Mouse (Mus musculus) CD4-positive helper T cell, adult 2 months (primary cell): ENCODE results near the gene Tesk1.
A peak's percentile ranks its signal among the peaks of the same experiment; 100 is the strongest.

Experiments
- DNase-seq: peaks from one replicate; pipeline ENCODE4 v3.0.0-alpha.2; 2012; ENCODE audit warnings: low read depth, missing footprints, low spot score

Gene Tesk1

DNA sequence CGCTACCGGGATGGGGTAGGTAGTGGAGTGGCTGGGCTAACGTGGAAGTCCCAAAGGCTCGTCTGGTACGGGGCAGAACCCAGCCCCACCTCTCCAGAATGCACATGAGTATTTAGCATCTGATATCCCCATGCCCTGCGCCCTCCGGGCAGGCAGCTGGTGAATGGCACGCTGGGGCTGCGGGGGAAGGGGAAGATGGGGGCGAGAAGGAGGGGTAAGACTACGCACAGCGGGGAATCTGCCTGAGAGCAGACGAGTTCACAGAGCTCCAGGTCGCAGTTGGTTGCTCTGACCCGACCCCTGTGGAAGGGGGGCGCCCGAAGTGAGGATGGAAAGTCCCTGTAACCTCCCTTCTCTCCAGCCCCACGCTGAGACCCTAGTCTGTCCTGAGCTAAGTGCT is 11.7 kb downstream of the Tesk1 start:
- DNase-seq, result no peak

DNA sequence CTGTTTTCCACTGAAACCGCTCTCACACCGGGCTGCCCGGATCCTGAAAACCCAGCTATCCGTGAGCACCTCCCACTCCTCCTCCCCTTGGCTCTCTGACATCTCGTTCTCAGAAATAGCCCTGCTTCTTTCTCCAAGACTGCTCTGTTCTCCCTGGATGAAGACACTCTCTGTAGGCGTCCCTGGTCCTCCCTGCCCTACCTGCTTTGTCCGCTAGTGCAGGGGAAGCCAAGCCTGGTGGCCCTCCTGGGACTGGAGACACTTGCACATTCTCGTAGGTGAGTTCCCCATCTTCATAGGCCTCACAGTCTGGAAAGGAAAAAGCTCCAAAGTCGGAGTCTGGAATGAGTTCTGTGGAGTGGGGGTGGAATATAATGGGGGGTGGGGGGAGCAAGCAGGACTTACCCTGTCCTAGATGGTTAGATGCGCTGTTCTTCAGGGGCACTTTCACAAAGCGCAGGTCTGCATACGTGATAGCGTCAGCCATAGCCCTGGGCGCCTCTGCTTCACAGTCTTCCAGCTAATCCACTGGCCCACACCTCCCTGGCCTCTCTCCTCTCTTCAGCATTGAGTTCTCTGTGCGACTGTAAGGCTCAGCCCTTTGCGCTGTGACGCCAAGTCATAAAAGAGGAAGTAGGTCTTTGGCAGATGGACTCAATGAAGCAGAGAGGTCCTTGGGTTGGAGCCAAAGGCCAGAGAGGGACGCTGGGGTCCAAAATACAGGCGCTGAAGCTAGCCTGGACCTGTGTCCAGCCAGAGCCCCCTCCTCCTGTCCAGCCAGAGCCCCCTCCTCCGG is 12.5 kb downstream of the Tesk1 start, which contains the start of gene Cd72:
TSS of gene Cd72 (minus strand) at position 588 of the 796 bp plus-strand sequence.
- DNase-seq, result peak; percentile 17

DNA sequence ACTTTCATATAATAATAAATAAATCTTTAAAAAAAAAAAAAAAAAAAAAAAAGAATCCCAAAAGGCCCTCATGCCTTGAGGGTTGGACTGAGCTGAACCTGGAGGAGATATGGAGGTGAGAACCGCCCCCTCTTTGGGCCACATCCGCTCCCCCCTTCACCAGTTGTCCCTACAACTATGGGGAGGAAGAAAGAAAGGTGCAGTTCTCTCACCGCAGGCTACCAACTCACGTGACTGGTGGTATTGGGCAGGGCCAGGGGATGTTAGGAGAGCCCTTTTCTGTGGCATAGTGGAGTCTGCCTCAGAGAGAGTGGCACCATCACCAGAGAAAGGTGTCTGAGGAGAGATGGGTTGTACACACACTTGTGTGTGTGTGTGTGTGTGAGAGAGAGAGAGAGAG is 14.7 kb downstream of the Tesk1 start:
- DNase-seq, result peak; percentile 86

DNA sequence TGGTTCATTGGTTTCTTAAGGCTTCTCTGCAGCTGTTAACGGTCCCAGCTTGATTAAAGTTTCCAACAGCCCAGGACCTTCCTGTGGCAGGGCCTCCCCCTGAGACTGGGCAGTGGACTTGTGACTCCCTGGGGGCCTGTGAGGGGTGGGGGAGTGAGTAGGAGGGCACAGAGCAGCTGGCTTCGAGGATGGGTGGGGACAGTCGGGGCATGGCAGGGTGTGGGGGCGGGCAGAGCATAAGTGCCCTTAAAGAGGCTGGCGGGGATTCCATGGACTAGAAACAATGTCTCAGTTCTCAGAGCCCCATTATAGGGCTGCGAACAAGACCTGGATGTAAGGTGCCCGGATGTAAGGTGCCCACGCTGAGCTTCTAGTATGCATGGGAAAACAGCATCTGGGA is 15.4 kb downstream of the Tesk1 start:
- DNase-seq, result peak; percentile 36

DNA sequence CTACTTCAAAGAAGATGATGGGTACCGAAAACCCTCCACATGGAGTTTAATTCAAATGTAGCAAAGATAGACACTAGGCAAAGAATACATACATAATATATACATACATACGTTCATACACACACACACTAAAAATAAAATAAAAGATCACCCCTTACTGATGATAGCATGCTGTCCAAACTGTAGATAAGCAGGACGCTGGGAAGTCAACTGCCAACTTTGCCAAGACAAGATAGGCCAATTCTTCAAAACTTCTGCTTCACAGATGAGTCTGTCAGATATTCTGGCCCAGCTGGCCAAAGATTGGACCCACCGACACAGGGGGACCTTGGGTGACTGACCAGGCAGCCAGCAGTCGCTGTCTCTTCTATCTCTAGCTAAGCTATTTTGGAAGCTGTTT is 21.4 kb downstream of the Tesk1 start:
- no peak for DNase-seq

DNA sequence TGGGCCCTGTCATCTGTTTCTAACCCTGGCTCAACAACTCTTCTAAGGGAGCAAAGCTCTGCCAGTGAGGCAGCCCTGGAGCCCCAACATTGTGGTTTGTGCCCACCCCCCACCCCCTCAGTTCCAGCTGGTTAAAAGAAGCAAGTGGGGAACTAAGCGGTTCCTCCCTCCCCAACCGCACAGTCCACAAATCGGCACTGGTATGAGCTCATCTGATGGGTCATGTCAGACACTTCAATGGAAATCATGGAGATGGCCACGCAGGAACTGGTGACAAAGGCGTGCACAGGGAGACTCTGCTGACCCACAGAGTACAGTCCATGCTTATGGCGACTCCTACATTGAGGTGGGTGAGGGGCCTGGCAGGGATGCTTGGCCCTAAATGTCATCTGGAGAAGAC is 24.2 kb downstream of the Tesk1 start:
- DNase-seq, result no peak

DNA sequence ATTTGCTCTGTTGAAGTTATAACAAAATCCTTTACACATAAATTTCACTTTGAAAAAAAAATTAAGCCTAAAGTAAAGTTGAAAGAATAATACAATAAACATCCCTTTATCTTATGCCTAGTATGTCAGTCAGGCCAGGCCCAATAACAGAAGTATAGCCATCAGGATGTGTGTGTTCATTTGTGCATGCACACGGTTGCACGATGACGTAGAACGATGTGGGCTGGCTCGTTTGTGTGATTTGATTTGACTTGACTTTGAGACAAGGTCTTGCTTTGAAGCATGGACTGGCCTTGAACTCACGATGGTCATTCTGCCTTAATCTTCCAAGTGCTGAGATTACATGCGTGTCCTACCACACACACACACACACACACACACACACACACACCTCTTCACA is 25.1 kb downstream of the Tesk1 start:
- DNase-seq, result no peak

DNA sequence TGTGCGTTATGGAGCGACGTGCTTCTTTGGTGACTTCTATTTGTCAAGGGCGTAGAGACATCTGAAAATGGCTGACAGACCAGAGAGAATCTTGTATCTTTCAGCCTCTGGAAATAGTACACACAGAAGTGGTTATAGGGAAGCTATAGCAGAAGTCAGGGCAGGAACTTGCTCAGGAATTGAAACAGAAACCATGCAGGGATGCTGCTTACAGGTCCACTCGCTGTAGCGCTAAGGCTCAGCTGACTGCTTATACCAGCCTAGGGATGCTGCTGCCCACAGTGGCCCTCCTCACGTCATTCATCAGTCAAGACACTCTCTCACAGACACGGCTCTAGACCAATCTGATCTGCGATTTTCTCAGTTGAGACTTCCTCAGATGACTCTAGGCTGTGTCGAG is 28.6 kb downstream of the Tesk1 start:
- no peak for DNase-seq

DNA sequence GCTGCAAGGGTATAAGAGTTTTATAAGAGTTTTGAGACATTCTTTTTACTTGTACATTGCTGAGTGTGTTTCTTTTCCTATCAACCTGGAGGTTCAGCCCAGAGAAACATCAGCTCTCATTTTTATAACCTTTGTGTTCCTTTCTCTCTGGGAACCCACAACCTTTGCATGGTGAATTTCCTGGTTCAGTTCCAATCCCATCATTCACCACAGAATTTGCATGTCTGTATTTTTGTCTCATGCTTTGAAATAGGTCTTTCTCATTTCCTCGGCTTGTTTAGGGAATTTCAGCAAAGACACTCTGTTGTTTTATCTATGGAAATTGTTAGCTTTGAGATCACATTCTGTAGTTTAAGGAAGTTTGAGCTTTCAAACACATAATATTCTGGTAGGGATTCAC is 31.9 kb downstream of the Tesk1 start:
- DNase-seq, result peak; percentile 37

DNA sequence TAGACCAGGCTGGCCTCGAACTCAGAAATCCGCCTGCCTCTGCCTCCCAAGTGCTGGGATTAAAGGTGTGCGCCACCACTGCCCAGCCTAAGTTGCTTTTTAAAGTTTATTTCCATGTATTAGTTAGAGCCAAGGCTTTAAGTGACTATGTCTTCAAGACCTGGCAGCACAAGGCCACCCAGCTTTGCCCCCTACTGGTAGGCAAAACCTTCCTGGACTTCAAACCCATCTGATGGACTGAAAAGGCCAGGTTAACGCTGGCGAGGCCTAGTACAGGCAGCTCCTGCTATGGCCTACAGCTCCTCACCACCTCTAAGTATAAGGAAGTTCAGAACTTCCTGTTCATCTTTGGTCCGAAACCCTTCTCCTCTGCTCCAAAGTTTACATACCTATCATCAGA is 34.9 kb downstream of the Tesk1 start:
- DNase-seq, result peak; percentile 44

DNA sequence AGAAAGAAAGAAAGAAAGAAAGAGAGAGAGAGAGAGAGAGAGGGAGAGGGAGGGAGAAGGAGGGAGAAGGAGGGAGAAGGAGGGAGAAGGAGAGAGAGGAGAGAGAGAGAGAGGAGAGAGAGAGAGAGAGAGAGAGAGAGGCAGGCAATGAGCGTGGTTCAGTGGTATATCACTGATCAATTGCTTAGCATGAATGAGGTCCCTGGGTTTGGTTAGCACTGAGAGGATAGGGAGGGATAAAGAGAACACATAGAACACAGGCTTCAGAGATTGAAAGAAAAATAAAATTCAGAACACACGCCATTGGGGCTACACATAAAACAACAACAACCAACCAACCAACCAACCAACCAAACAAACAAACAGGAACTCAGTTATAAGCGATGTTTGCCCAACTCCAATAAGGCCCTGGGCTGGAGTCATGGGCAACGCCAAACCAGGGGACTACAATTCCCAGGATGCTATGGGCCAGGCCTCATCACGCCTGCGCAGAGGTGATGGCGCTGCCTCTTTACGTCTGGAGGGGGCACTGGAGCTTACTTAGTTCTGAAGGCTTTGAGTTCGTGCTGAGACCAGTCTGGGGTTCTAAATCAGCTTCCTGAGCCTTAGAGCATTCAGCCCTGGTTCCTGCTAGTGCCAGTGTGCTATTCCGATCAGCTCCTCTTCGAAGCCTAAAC is 36.3 kb downstream of the Tesk1 start:
- peak; percentile 93 for DNase-seq

DNA sequence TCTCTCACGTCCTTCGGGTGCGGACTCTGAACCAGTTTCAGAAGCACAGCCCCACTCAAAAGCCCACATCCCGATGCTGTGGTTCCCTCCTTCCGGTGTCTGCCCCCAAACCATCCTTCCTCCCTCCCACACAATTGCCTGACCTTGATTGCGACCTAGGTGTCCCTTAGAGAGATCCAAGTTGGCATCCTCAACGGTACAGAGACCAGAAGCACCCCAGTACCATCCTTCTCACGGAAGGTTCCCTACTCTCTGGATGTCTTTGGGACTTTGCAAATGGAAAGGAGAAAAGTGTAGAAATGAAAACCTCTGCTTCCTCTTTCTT is 36.8 kb downstream of the Tesk1 start:
- no peak for DNase-seq

DNA sequence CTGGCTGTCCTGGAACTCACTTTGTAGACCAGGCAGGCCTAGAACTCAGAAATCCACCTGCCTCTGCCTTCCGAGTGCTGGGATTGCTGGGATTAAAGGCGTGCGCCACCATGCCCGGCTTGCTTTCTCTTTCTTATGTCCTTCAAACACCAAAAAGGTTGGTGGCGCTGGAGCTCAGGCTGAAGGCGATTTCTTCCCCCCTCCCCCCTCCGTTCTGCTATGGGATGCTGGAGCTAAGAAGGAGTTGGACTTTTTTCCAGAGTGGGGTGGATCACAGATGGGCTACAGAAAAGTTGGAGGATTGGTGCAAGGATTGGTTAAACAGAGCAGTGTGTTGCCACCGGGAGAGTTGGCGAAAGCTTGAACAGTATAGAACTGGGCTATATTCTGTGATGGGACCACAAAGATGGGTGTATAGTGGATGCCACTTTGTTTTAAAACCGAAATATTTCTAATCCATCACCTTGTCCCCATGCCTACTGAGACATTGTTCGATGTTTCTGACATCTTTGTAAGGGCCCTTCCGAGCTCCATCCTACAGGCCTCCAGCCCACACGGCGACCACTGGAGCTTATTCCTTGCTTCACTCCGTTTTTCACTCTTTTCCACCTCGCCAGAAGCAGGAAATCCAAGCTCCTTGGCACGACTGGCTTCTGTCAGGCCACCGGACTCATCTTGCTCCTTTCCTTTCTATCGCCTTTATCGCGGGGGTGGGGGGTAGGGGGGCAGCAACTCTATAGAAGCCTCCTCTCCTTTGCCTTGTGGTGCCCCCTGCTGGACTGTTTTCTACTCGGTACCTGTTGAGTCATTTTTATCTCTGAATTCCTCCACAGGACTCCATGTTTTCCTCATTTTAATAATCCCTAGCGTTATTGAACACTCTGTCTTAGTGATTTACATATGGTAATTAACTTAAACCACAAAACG is 37.4 kb downstream of the Tesk1 start:
- peak; percentile 80 for DNase-seq

DNA sequence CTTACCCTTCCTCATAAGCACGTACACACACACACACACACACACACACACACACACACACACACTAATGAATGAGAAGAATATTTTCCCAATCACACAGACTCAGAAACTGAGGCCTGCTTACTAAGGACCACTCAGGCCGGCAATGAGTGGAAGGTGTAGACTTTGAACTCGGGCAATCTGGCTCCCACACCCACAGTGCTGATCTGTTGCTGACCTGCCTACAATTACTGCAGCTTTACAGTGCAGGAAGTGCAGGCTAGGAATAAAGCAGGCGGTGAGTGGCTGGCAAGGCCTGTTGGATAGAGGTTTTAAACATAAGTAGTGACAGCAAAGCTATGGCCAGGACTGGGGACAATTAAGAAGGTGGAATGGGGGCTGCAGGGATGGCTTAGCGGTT is 39.2 kb downstream of the Tesk1 start:
- DNase-seq, result no peak

DNA sequence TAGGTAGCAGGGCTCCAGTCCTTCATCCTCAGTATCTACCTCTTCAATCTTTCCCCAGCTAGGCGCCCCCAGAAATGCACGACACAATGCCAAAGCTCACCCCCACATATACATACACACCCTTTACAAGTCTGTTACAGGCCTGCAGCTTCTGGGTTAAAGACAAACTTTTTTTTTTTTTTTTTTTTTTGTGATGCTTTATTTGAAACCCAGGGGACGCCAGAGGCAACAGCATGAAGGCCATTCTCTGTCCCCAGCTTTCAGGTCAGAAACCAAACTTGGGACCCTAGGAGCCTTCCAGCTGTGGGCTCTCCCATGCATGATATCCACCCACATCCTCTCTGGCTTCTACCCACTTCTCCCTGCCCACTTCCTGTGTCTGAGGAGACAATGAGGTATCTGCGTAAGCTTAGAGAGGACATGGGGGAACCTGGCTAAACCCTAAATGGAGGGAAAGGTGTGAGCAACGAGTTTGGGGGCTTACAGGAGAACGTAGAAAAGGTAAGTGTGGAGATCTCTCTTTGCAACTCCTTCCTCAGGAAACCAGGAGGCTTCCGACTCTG is 40.2 kb downstream of the Tesk1 start:
- peak; percentile 81 for DNase-seq

DNA sequence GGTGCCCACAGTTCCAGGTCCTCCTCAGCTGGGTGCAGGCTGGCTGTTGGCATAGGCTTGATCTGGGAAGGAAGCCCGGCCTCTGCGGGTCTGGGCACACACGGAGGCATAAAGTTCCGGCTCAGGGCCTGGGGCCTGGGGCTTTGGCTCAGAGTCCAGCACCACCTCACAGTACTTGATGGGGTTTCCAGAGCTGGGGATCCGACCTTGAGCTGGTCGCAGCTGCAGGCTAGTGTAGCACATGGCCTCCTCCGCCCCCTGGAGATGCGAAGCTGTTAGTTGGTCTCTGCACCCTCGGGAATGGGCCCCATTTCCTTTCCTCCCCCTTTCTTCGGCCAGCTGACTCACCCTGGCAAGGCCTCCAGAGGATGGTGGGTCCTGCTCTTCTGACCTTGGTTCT is 40.9 kb downstream of the Tesk1 start:
- DNase-seq, result peak; percentile 39

DNA sequence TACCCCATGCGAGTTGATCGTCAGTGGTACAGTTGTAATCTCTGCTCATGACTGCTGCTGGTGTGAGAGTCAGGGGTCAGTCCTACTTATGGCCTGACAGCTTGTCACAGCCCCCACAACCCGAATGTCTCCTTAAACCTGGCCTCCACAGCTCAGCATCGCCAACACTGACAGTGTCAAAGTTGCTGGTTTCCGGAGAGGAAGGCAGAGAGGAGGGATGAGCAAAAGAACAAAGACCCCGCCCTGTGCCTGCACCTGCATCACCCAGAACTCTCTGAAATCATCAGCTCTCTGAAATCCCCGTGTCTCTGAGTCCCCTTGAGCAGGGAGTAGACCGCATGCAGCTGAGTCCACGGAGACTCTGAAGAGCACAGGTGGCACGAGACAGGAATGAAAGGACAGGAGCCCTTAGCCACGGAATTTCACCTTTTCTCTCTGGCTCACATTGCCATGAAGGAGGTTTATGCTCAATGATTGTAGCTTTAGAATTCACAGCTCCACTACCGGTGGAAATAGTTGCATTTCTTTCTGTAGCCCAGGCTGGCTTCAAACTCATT is 41.9 kb downstream of the Tesk1 start, which contains the start of gene Sit1:
TSS of gene Sit1 (minus strand) at position 200 of the 557 bp plus-strand sequence.
- DNase-seq, result peak; percentile 84

DNA sequence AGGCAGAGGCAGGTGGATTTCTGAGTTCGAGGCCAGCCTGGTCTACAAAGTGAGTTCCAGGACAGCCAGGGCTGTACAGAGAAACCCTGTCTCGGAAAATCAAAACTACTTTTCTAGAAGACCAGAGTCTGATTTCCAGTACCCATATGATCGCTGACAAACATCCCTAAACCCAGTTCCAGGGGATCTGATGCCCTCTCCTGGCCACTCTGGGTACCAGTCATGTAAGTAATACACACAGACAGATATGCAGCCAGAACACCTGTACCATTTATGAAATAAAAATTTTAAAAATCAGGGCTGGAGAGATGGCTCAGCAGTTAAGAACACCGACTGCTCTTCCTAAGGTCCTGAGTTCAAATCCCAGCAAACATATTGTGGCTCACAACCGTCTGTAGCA is 43.9 kb downstream of the Tesk1 start:
- DNase-seq, result peak; percentile 36

DNA sequence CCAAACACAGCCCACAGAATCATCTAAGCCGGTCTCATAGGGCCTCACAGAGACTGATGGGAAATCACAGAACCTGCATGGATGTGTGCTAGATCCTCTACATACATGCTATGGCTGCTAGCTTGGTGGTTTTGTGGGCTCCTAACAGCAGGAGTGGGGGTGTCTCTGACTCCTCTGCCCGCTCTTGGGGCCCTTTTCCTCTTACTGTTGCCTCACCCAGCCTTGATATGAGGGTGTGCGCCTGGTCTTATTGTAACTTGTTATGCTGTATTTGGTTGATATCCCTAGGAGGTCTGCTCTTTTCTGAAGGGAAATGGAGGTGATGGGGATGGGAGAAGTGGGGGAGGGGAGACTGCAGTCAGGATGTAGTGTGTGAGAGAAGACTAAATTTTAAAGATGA is 47.9 kb downstream of the Tesk1 start:
- no peak for DNase-seq

DNA sequence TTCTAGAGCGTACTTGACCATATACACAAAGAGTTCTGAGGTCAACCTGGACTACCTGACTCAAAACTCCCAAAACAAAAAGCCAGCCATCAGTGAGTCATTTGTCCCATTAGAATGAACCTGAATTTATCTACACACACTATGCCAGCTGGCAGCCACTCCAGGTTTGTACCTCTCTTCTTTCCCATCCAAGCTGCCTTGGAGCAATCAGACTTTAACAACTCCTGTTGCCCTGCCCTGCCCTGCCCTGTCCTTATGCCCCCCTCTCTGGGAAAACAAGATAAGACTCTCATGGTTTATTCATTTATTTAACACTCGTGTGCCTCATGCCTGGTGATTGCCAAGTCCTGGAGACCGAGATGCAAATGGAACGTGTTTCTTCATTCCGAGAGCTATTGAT is 49.1 kb downstream of the Tesk1 start:
- no peak for DNase-seq

DNA sequence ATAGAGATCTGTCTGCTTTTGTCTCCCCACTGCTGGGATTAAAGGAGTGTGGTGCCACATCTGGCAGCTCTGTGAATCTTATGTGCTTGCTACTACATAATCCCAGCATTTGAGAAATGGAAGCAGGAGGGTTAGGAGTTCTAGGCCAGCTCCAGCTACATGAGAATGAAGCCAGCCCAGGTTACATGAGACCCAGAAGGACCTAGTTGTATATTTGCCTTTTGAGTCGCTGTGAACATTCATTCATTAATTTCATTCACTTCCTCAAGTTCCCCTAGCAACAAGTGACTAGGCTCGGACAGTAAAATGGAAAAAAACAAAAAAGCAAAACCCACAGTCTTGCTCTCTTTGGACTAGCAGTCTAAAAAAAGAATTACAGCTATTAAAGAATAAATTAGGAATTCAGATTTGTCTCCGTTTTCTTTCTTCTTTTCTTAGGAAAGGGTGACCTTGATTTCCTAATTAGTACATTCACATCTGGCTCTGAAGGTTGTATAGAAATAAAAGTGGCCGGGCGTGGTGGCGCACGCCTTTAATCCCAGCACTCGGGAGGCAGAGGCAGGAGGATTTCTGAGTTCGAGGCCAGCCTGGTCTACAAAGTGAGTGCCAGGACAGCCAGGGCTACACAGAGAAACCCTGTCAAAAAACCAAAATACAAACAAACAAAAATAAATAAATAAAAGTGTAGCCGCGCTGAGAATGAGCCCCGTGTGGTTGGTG is 50.5 kb downstream of the Tesk1 start:
- DNase-seq, result no peak
